Mouse (Mus musculus): ENCODE measurements at regions not wholly inside any gene's neighbourhood (a gene's known extent, or its start where the extent isn't known, plus 50 kb on each side); places are given as distances from the start of the nearest gene placed in this dataset.

DNA sequence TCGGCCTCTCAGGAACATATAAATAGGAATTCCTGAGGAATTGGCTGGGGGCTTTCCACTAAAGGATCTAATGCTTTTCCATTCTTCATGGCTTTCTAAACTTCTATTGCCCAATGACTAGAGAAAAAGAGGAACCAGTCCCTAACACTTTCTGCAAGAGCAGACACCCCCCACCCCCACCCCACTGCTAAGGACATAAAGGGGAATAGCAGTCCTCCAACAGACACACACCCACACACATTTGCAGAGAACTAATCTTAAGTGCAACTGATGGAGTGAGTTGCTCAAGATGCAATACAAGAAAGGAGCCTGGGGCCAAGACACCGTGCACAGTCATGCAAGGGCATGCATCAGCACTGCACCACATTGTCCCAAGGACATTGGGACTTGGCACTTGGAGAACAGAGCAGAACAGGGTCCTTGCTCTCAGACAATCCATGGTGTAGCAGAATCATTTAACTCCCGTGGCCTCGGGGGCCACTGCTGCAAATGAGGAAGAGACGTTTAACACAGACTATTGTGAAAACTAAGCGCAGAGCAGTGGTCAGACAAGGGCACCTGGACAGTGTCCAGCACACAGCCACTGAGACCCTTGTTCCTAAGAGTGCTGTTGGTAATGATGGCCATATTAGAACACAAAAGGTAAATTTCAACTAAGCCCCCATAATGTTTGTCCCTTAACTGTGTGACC is 161.1 kb downstream of the Xpnpep1 start:
- no peak for DNase-seq (ENCODE audit: low spot score in 2 of 2)

DNA sequence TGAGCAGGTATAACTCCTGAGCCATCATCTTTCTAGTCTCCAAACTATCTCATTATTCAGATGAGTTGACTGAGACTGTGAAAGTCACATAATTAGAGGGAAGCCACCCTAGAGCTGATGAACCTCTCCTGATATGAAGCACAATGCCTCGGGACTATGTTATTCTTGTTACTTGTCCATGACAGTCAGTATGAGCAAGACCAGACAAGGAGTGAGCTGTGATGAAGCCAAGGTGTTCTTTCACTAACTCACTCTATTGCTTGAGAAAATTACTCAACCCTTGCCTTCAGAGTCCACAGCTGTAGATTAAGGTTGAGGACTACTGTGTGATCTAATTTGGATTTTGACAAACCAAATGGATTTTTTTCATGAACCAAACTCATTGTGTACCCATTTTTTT is 173.4 kb downstream of the Xpnpep1 start:
- no peak for DNase-seq (ENCODE audit: low spot score in 2 of 2)

DNA sequence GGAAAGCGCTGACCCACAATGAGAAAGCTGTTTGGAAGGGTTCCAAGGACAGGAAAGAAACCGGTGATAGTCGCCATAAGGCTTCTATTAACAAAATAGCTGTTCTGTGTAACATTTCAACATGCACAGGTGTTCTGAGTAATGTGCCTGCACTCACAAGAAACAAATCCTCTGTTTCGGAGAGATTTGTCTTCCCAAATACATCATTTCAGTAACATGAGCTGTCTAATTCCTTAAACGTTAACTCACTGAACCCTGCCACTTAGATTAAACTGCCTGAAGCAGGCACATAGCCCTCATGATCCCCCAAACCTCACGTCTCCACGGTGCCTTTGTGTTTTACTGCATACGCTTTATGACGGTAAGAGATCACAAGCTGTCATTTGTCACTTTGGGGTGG is 178.4 kb downstream of the Xpnpep1 start:
- DNase-seq (ENCODE audit: low spot score in 2 of 2): no peak

DNA sequence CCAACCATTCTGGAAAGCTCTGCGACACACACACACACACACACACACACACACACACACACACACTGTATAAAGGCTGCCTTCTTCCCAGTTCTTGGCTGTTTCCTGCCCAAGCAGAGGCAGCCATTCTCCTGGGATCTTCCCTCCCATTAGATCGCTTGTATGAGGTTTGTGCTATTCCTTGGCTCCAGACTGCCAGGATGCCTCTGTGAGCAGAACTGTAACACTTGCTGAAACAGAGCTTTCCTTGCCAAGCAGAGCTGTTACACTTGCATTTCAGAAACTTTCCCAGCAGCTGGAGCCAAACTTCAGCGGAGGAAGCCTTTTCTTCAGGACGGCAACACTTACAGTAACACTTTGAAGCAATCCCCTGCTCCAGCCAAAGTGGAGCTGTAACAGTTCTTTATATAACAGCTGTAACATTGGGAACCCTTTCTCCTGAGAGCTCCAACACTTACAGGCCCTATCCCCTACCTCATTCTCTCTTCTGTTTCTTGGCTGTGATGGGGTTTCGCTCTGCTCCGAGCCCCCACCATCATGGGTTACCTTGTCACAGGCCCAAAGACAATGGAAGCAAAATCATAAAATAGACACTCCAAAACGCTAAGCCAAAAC is 185.8 kb downstream of the Xpnpep1 start:
- DNase-seq (ENCODE audit: low spot score in 2 of 2): peak; percentile 41 to 61

DNA sequence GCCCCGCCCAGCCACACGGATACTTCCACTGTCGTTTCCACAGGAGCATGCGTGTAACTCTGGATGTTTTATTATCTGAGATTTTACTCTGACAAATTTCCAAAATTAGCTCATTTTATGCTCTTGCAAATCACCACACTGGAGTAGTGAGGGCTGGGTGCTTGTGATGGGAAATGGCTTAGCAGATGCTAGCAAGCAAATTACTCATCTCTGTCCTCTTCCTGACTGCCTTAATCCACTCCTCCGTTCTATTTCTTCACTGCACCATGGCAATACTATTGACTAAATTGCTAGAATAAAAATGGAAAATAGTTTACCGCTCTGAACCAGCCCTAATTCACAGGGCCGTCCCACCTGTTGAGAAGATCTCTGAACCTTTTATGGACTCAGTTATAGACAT is 223.8 kb downstream of the Xpnpep1 start:
- DNase-seq (ENCODE audit: low spot score in 2 of 2): no peak

DNA sequence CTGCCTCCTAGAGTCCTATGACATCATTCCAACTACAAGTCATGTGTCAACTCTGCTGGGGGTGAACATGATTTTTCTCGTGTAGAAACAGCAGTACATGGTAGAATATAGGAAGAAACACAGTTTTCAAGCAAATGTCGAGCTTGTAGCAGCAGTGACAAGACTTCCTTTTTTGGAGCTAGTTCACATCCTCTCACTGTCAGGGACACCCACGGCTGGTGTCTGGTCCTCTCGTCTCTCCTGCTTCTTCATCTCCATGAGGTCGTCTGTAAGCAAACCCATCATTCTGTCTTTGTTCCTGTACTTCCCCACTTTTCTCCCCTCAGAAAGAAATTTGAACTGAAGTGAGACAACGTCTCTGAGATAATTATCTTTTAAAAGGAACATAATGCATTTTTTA is 228.0 kb downstream of the Xpnpep1 start:
- DNase-seq (ENCODE audit: low spot score in 2 of 2): peak in 1 of 2 experiments; percentile 10

DNA sequence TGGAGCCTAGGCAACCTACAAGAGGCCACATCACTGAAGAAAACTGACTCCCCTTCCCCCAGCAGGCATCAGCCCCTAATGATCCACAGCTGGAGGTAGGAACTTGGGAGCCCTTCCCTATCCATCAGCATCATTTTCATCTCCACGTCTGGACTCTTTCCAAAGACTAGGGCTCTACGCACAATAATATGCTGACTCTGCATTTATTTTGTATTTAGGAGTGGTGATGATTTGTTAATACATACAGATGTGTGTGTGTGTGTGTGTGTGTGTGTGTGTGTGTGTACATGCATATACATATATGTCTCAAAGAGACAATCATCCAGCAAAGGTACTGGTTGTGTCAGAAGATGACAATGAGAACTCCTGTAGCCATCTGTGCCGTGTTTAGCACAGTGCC is 251.2 kb downstream of the Xpnpep1 start:
- no peak for DNase-seq (ENCODE audit: low spot score in 2 of 2)

DNA sequence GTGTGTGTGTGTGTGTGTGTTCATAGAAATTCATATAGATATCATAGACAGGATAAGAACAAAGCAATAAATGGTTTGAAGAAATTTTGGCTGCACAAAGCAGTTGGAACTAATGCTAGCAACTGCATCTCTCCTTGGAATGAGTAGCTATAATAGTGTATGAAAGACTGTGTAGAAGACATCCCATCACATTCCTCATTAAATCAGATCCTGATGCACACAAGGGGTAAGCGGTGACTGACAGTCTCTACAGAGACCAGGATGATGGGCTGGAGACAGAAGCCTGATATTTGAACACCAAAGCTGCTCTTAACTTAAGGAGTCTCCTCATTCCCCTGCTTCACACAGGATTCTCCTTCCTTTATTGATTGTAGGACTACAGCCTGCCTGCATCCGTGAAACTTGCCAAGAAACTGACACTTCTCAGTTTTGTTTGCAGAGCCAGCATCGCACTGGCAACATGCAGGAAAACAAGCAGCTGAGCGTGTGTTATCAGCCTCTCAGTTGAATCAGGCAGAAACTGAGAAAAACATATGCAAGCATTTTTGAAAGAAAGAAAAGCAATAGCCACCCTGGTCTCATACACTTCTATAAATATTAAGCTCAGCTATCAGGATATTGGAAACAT is 271.1 kb downstream of the Xpnpep1 start:
- DNase-seq (ENCODE audit: low spot score in 2 of 2): no peak

DNA sequence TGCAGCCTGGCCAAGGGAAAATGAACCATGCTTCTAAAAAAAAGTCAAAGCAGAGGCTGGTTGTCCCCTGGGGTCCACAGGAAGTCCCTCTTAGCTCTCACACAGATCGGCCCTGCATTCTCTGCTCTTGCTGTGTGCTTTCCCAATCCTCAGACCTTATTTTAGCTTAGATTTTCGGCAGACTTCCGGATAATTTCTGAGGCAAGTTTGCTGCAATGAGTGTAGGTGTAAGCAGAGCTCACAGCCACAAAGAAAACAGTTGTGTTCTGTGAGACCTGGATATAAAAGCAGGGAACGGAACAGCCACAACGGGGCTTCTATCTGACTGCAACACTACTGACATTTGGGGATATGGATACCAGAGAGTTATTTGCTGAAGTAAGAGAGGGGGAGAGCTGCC is 271.9 kb downstream of the Xpnpep1 start:
- DNase-seq (ENCODE audit: low spot score in 2 of 2): no peak

DNA sequence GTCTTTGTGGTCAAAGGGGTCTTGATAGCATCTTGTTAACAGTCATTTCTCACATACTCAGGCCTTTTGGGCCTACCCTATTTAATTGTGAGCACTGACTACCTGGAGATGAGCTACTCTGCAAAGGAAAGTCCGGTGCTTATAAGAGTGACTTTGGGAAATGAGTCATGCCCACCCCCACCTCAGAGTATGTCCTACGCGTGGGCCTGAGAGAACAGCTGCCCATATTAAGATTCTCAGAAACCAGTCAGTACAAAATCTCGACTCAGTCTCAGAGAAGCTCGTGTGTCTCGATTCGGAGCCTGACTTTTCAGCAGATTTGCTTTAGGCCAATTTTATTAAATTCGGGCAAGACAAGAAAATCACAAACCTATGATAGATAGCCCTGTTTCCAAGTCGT is 301.1 kb downstream of the Xpnpep1 start:
- no peak for DNase-seq (ENCODE audit: low spot score in 2 of 2)

DNA sequence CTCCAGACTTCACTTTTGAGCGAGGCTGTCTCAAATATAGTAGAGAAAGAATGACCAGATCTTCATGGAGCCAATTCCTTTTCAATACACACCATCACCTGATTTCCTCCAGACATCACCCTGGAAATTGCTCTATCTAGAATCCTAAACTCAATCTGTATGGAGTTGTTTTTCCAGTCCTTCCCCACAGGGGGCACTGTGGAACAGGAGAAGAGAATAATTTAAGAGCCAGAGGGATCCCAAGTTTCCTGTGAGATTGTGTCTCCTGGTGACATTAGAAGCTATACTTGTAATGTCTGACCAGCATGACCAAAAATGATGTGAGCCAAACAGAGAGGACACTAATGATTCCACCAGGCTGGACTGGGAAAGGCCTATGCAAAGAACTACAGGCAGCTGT is 318.2 kb downstream of the Xpnpep1 start:
- no peak for DNase-seq (ENCODE audit: low spot score in 2 of 2)

DNA sequence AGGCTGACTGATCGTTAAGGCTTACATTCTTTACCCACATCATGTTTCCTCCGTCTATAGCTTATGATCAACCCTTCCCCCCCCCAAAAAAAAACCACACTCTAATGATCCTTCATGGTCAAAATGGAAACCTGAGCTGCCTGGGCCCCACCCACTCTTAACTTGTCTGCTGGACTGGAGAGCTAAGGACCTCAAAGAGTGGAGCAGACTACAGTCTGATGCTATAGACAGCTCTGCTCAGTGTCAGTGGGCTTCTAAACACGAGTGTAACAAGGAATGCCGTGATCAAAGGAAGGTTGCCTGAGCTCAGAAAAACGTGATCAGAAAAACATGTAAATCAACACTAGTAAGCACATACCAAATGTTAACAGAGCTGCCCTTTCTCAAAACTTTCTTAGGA is 324.7 kb downstream of the Xpnpep1 start:
- DNase-seq (ENCODE audit: low spot score in 2 of 2): no peak

DNA sequence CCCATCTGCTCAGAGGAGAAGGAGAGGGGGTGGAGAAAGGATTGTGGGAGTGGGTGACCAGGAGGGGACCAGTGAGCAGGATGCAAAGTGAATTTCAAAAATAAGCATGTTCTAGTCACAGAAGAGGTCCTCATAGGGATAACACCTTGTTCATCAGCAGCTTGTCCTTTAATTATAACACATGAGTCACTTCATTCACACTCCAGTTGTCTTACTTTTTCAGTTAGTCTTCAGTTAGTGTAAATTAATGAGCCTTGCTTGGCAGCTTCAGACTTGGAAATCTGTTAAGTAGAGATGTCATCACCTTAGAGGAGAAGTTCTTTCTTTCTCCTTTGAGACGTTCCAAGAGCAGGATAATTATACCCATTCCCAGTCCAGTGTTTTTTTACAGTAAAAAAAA is 332.3 kb downstream of the Xpnpep1 start:
- DNase-seq (ENCODE audit: low spot score in 2 of 2): no peak

DNA sequence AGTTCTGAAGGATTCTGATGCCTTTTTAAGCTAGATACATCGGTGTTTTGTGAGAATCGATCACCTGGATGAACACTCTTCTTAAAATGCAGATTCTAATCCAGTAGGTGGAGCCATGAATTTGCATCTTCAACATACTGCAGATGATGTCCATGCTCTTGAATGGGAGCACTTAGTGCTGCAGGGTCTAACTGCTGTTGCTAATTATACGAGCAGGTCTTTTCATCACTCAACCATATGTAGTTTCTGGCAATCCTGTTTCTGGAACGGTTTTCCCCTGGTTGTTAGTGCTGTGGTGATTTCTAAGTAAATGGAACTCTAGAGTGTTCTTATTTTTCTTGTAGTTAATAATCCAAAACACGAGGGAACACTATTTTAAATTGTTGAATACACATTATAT is 379.0 kb downstream of the Xpnpep1 start:
- DNase-seq (ENCODE audit: low spot score in 2 of 2): no peak

DNA sequence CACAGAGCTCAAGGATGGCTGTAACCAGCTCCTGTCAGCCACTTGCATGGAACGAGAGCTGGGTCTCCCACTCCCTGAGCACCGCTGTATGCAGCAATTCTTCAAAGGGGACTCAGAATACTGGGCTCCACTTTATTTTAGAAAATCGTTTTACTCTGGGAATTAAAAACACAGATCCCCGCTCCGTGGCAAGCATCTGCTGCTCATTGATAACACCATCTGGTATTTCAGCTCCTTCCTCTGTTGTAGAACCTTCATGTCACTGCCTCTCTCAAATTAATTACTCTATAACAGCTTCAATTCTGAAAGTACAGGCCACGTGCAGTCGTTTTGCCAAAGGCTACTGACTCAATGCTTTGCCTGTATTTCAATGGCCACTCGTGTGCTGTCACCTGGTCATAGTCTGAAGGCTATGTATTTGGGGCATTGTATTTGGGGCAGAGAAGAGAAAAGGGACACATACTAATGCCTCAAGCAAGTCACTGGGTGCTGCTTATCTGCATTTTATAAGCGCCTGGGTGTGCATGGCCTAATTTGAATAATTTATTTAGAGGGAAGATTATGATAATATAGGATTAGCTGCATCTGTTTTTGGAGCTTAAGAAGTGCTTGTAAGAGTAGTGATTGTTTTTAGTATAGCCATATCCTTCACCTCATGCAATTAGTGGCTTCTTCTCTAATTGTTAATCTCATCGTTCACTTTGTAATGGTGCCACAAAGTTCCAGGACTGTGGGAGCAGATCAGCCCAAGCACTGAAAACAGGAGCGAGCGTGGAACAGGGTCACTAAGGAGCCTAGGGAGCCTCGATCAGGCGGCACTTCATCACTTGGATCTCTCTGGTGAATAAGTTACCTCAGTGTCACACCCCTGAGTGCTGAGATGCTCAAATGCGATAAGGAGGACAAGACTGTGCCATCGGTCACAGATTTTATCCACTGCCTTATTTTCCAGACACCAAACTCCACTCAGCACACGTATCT is 383.3 kb downstream of the Ins1 start:
- no peak for DNase-seq (ENCODE audit: low spot score in 2 of 2)

DNA sequence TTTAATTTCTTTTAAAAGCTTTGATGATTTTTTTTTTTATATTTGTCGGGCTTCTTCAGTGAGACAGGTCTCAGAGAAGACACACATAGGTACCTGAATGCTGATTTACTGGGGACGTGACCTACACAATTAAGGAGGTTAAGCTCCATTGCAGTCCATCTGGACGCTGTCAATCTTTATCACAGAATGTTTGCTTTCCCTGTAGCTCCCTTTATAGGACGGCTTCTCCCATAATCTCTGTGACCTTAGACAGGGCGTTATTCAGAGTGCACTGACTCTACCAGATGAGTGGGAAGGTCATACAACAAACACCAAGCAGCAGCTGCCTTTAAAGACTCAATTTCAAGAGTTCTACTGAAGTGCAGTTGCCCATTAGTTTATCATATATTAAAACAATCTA is 376.1 kb downstream of the Ins1 start:
- no peak for DNase-seq (ENCODE audit: low spot score in 2 of 2)

DNA sequence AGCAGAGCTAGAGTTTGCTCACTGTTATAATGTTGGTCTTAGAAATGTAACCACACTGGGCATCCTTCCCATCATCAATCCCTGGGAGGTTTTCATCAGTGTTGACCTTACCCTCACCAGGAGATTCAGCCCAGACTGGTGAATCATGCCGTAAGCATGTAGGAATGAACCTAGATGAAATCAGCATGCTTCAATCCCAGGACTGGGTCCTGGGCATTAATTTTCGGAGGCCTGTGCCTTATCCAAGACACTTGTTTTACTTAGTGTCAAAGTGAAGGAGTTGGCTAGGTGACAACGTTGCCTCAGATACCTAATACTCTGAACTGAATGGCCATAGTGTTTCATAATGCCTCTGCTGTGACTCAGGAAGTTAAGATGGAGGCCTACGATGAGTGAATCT is 368.4 kb downstream of the Ins1 start:
- DNase-seq (ENCODE audit: low spot score in 2 of 2): no peak

DNA sequence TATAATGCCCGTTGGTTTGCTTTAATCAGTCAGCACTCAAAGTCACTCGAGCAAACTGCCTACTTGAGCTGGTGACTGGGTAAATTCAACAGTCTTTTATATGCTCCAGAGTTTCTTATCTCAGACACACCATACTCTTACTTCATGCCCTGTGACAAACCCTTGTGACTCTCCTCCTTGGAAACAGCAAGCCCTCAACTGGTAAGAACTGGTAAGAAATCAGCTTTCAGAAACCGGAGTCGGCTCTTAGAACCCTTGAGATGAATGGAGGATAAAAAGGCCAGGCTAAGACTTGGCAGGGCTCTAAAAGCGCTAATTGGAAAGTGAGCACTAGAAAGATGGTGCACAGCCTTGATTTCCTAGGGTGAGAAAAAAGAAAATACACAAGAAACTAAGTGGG is 360.2 kb downstream of the Ins1 start:
- peak in 1 of 2 experiments; percentile 14 for DNase-seq (ENCODE audit: low spot score in 2 of 2)

DNA sequence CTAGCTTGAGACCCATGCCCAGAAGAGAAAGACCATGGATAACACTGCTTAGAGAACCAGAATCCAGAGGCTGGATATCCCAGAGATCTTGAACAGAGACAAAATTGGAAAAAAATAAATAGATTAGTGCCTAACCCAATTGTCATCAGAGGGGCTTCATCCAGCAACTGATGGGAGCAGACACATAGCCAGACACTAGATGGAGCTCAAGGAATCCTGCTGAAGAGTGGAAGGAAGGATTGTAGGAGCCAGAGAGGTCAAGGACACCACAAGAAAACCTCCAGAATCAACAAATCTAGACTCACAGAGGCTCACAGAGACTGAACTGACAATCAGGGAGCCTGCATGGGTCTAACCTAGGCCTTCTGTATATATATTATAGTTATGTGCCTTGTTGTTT is 359.4 kb downstream of the Ins1 start:
- no peak for DNase-seq (ENCODE audit: low spot score in 2 of 2)

DNA sequence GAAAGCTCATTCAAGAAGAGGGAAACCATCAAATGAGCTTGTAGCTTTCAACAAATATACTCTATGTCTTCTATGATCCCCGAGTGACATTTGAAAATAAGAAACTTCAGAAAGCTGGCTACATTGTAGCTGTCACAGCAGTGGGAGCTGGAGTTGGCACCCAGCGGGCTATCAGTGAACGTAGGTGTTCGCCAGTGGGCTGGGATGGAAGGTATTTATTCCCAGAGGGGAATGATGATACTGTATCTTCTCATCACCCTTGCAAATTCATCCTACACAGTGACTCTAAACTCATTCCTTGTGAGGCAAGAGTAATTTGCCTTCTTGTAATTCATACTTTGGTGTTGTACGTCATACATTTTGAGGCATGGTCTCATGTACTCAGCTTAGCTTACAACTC is 349.3 kb downstream of the Ins1 start:
- no peak for DNase-seq (ENCODE audit: low spot score in 2 of 2)

DNA sequence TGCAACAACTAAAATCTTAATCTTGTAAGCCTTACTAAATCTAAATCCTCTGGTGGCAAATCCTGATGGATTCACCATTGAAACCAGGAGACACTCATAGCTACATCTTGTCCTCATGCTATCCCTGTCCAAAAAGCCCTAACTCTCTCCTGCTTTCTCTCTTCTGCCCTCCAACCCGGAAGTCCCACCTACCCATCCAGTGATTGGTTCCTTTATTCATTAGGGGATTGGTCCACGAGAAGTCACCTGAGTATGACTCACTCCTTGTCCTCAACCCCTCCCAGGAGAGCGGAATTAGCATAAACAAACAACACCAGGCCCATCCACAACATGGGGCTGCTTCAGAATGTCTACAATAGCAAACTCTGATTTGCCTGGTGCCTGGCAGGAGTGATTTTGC is 342.8 kb downstream of the Ins1 start:
- no peak for DNase-seq (ENCODE audit: low spot score in 2 of 2)

DNA sequence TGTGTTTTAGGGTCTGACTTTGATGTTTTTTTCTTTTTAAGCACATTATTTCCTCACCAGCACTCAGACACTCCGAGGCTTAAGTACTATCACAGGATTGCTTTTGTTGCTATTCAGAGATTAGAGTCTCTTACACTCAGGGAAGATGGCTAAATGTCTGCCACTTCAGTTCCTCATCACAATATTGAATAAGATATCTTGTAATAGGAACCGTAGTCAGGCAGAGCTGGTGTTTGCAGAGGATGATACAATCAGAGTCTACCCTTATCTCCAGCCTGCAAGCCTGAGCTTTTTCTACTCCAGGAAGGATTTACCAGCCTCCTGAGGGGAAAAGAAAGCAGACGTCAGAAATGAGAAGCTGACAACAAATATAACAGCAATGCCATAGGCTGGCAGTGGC is 336.3 kb downstream of the Ins1 start:
- no peak for DNase-seq (ENCODE audit: low spot score in 2 of 2)

All from frontal cortex, postnatal 10 days (tissue).